Mouse (Mus musculus) neural tube, embryonic 10.5 days (tissue): ENCODE data around the gene C1qtnf7.
A peak's percentile ranks its signal among the peaks of the same experiment; 100 is the strongest.

ENCODE experiments used
- DNase-seq: peaks from one replicate; pipeline ENCODE4 v3.0.0-alpha.2; 2017; ENCODE audit warnings: low spot score; ENCODE audit errors: extremely low spot score

C1qtnf7 gene

DNA sequence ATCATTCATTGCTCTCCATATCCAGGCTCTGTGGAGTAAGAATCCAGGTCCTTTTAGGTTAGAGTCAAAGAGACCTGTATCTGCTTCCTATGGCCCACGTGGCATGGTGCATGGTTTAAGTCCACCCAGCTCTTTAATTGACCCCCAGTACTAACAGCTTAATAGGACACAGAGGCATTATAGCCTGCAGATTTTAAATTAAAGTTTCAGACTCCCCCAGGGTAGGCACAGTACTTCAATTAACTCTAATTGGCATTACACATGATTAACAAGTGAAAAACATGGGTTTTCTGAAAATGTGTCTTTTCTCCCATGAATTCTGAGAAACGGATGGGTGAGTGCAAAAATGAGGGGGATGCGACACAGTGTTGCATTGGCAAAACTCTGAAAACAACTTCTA is 92.7 kb downstream of the C1qtnf7 start:
- no peak for DNase-seq

DNA sequence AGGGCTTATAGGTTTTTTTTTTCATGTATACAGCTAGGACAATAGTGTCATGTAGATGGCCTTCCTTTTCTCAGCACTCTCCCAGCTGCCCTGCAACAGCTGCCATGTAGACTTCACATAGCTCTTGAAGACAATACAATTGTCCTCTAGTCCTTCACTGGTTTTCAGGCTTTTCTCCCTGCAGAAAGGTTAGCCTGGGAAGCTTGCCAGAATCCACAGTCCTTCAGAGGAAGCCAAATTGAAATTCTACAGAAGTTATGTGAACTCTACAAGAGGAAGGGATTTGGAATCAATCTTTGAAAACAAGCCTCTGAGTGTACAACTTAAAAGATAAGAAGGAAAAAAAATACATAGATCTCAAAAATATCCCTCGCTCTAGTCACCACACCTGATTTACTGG is 94.4 kb downstream of the C1qtnf7 start:
- DNase-seq: no peak

DNA sequence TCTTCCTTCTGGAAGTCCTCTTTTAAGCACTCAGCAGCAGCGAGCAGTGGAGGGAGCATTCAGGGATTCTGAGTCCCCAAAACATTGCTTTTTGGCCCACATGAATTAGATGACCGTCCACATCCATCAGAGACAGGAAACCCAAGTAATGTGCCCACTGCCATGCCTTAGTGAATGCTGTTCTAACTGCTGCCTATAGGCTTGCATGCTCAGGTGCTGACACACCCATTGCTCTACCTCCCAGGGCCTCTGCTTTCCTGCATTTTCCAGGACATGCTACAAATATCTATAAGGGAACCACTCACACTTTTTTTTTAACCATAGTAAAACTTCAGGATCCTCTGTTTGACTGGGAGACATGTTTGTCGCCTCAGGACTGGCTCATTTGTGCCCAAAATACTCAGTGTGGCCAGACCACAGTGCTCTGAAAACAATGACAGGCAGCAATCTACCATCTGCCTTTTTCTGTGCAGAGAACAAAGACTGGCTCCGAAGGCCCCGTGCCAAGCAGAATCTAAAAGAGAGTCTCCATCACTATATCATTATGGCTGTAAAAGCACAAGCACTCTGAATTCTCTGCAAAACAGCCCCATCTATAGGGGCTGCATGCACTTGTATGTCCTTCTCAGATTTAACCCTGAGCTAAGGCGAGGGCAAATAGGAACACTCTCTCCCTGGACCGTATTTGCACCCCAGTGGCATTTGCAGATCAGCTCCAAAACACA is 106.4 kb downstream of the C1qtnf7 start:
- no peak for DNase-seq

DNA sequence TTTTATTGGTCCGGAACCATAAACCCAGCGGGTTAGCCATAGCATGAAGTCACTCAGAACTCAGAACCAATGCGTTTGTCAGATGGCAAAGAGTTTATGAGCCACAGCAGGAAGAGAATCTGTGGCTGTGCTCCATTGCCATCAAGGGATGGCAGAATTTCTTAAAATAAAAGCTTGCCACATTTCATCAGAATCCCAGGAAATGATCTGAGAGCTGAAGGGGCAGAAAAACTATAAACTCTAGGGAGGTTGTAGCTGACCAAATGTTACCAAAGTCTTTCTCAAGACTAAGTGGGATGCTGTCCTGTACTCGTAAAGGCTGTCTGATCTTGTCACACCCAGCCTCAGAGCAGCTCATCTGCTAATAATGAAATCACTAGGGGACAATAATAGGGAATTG is 110.1 kb downstream of the C1qtnf7 start:
- DNase-seq: no peak

DNA sequence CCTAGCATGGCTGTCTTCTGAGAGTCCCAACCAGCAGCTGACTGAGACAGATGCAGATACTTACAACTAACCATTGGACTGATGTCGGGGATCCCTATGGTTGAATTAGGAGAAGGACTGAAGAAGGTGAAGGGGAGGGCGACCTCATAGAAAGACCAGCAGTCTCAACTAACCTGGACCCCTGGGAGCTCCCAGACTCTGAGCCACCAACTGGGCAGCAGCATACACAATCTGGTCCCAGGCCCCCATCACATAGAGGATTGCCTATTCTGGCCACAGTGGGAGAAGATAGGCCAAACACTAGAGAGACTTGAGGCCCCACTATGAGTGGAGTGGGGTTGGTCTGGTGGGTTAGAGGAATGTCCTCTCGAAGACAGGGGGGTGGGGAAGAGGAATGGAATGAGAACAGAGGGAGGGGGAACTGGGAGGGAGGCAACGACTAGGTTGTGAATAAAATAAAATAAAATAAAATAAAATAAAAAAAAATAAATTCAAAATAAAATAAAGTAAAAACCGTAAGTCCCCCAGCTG is 118.8 kb downstream of the C1qtnf7 start:
- no peak for DNase-seq

DNA sequence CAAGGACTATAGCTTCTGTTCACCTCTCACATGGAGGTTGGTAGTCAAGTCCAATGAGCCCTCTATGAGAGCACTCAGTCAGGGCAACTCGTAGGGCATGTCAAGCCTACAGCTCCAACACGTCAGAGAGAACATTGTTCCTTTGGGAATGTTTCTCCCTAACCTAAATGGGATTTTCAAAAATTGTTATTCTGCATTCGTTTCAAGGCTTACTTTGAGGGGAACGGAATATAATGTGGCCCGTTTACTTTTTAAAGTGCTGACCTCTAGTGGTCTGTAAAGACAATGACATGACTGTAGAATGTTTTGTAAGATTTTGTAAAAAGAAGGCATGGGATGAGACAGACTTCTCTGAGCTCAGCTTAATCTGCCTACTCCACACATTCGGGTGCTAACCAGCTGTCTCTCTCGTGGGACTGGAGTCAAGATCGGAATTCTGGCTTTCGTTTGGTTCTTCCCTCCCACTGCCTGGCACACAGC is 119.3 kb downstream of the C1qtnf7 start:
- peak; percentile 23 for DNase-seq

DNA sequence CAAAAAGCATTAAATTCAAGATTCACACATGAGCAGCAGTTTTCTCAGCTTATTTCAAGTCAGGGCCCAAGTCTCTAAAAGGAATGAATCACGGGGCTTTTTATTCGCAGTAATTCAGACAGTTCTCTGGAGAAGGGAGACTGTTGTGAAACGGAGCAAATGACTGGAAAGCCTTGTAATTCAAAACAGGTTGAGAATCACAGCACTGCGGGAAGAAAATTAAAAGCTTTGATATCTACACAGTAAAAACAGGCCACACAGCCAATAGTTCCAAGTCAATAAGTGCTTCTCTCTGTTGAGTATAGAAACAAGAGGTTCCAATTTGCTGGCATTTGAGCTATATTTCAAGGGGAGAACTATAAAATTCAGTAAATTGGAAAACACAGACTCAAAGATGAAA is 129.7 kb downstream of the C1qtnf7 start:
- DNase-seq: no peak

DNA sequence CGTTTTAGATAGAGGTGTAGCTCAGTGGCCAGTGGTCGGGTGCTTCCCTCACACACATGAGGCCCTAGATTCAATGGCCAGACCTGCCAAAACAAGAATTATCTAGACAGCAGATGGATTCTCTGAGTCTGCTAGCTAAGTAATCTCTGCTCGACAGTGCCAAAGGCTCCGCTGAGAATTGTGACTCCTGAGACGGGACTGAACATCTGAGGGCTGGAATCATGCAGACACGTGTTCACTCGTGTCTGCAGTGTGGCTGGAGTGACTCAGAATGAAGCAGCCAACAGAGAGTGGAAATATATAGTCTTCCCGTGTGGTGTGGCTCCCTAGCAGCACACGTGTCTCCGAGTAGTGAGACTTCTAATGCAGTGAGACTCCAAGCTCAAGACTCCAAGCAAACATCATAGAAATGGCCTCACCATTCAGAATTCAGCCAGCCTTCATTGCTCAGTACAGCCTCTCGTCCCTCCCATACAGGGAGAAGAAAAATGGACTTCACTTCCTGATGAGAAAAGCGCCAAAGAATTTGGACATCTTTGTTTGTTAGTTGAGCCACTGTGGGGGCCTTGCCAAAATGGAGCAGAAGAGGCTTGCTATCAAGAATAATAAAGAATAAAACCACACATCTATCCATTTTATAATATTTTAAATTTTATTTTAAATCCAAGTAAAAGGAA is 131.9 kb downstream of the C1qtnf7 start:
- DNase-seq: no peak

DNA sequence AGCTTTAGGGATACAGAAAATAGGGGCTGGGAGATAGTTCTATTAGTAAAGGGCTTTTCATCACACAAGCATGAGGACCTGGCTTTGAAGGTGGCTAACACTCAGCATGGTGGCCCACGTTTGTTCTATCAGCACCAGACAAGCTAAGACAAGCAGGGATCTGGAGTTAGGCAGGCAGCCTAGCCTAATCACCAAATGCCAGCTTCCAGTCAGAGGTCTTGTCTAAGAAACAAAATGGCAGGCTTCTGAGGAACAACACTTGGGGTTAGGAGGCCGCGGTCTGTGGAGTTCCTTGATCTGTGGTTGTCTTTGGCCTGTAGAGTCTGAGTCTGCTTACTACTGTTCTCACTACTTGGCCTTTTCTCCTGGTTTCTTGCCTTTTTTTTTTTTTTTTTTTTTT is 146.2 kb downstream of the C1qtnf7 start:
- peak; percentile 16 for DNase-seq

DNA sequence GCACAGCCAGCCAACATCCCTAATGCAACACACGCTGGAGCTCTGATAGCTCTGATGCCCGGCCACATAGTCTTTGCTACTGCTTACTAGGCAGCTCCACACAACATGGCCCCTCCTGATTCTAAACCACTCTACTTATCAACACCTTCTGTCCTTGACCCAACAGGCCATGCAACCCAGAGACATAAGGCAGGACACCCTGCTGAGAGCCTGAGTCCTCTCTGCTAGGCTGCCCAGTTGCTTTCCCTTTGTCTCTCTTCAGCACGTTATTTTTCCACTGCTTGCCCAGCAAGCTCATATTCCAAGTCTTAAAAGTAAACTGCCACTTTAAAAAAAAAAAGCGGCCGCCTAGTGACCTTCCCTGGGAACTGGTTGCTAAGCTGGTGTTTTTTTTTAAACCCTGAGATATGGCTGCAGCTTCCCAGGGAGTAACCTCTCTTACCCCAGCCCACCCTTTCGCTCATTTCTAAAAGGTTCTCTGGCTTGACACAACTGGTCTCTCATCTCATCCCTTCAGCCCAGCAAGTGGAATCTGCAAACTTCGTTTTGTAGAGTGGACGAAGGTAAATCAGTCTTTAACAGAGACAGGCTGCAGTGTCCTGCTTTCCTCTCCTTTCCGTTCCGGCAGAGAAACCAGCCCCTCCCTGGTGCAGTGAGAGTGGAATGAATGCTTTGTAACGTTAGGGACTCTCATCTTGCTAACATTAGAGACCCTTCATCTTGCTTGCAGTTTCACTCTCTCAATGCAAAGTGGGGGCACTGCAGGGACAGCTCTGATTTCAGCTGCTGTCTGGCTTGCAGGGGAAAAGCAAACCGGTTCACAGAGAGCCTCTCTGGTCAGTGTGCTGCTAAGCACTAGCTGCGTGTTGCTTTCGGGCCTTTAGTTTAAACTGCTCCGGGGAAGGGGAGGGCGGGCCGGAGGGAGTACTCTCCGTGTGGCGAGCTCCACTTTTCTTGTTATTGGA is 146.9 kb downstream of the C1qtnf7 start, which contains the start of gene Cc2d2a:
Gene Cc2d2a, plus strand, starts transcription at position 350 of the 965 bp plus-strand sequence.
- peak; percentile 75 for DNase-seq

DNA sequence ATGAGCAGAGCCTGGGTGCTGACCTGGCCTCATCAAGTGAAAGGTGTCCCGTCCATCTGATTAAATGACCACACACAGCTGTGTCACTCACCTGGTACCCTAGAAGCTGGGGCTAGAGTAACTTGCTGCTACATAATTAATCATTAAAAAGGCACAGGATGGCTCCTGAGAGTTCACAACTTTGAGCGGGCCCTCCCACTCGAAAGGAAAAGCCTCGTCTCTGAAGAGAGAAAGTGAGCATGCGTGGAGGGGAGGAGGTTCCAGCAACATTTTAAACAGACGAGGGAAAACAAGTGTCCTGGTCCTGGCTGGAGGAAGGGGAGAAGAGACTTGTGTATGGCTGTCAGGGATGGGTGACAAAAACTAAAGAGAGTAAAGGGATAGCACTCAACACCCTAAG is 148.2 kb downstream of the C1qtnf7 start:
- no peak for DNase-seq

DNA sequence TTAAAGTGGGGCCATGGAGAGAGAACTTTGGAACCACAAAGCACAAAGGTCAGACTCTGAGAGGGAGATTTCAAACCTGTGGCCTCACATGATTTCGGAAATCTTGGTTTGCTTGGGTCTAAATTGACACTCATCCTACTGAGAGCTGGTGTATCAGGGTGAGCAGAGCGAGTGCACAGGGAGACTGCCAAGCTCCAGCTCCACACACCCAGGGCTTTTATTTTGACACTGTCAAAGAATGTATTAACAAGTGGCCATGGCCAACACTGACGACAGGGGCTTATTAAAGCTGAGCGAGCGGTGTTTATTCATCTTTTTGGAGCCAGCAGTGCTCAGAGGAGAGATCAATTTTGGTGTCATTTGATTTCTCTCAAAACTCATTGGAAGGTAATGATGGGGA is 149.8 kb downstream of the C1qtnf7 start:
- no peak for DNase-seq
